Mouse (Mus musculus): Measurements from ENCODE around the gene Lmx1b. TPM values are rescaled to one million over a fixed set of nuclear protein-coding genes. Genes with fewer than 3 reads are reported as not detected.

Lmx1b gene
- polyA plus RNA-seq, 1 experiment from 2014 or later = not detected

DNA sequence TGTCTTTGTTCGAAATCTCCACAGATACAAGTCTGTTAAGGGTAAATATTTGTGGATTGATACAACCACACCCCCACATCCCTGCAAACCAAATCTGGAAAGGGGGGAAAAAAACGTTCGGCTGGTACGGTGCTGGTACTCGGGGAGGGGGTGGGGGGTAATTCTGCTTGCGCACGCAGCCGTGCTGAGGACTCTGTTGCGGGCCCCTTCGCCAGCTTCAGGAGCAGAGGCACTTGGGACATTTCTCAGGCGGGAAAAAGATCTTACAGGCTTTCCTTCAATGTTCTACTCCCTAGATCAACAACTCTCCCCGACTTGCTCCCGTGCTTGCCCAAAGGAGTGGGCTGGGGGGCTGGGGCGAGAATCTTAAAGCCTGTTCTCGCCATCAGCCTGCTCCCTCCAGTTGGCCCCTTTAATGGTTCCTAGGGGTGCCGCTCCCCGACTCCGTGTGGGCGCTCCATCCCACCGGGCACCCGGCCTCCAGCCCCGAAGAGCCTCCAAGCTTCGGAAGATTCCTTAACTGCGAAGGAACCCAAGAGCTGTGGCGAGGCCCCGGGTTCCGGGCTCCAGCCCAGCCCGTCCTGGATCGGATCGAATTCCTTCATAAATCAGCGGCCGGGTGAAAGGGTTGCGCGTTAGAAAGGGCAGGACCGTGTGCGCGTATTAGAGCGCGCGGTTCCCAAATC is 9.1 kb downstream of the Lmx1b start:
- WGBS = 2% methylated on average over 40 of the region's 40 CpGs
- H3K9ac ChIP-seq (replicated peaks; ENCODE audit: low read depth) = no peak overlapping the region
- no peak overlapping the region for H3K4me2 ChIP-seq (replicated peaks; ENCODE audit: low read depth, low read length)
- TF ChIP-seq CTCF (IDR thresholded peaks at IDR 0.05) (no peak), EP300 (IDR thresholded peaks at IDR 0.05) (no peak)
- no peaks in the 10 kb centered on the region for H3K36me3 ChIP-seq (ENCODE audit: insufficient read depth, low read length)
- peaks cover 91% of the 10 kb centered on the region for H3K27me3 ChIP-seq (replicated peaks; ENCODE audit: insufficient read depth, low read length)
- H3K9me3 ChIP-seq (ENCODE audit: low read length) = no peaks in the 10 kb centered on the region
- no peak overlapping the region for H3K4me3 ChIP-seq (ENCODE audit: low read depth, low read length)
- no peaks in the 10 kb centered on the region for H3K4me1 ChIP-seq (ENCODE audit: insufficient read depth, low read depth, low read length)
- ATAC-seq (no peak), DNase-seq (ENCODE audit: low spot score) (no peak)
- H3K27ac ChIP-seq (ENCODE audit: low read length) = no peak overlapping the region

DNA sequence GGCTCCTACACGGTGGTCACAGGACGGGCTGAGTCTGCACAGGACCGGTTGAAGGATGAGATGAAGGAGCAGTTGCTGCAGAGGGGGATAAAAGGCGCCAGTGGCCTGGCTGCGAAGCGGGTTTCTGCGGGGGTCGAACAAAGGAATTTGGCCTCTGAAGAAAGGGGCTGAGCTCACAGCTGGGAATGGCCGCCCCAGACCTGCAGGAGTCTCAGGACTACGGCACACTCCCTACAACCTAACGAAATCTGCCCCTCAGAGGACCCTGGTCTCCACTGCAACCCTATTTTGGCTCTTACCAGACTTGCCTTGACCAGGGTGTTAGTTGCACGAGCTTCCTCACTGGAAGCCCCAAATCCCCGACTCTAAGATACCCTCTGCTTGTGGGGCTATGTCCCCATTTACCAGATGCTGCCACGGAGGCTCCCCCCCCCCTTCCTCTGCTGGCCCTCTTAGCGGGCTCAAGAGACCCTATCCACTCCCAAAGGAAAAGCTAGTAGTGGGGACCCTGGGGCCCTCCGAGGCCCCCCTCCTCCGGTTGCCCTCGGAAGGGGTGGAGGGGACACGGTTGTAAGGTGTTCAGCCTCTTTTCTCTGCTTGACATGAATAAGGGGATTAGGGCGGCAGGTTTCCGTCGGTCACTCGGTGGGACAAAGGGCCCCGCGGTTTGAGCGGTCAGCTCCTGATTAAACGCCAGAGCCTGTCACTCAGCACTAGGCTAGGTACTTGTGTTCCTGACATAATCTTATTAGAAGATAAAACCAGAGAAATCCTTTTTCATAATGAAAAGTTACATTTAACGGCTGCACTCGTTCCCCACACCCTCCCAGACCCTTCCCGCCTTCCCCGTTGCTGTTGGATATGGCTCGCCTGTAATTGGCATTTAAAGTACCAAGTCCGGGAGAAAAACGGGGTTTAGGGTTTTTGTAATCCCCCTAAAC is 10.0 kb downstream of the Lmx1b start:
- no peak overlapping the region for H3K27ac ChIP-seq (ENCODE audit: low read length)
- no peak for DNase-seq (ENCODE audit: low spot score)
- H3K36me3 ChIP-seq (ENCODE audit: insufficient read depth, low read length) = no peaks in the 10 kb centered on the region
- TF ChIP-seq EP300 (IDR thresholded peaks at IDR 0.05) (no peak), CTCF (IDR thresholded peaks at IDR 0.05) (no peak)
- no peak overlapping the region for H3K4me3 ChIP-seq (ENCODE audit: low read depth, low read length)
- ATAC-seq = no peak
- H3K9me3 ChIP-seq (ENCODE audit: low read length) = no peaks in the 10 kb centered on the region
- 2% methylated on average over 34 of the region's 34 CpGs for WGBS
- no peaks in the 10 kb centered on the region for H3K4me1 ChIP-seq (ENCODE audit: insufficient read depth, low read depth, low read length)
- no peak overlapping the region for H3K9ac ChIP-seq (replicated peaks; ENCODE audit: low read depth)
- H3K4me2 ChIP-seq (replicated peaks; ENCODE audit: low read depth, low read length) = no peak overlapping the region
- peaks cover 90% of the 10 kb centered on the region for H3K27me3 ChIP-seq (replicated peaks; ENCODE audit: insufficient read depth, low read length)

- Histone ChIP-seq H3K9ac (replicated peaks; ENCODE audit: low read depth) (no peak overlapping the region), H3K36me3 (ENCODE audit: insufficient read depth, low read length) (no peaks in the 10 kb centered on the region), H3K4me1 (ENCODE audit: insufficient read depth, low read depth, low read length) (no peaks in the 10 kb centered on the region), H3K9me3 (ENCODE audit: low read length) (no peaks in the 10 kb centered on the region), H3K4me2 (replicated peaks; ENCODE audit: low read depth, low read length) (no peak overlapping the region), H3K27ac (ENCODE audit: low read length) (no peak overlapping the region), H3K4me3 (ENCODE audit: low read depth, low read length) (no peak overlapping the region), H3K27me3 (replicated peaks; ENCODE audit: insufficient read depth, low read length) (peaks cover 83% of the 10 kb centered on the region)
- DNase-seq (ENCODE audit: low spot score) = no peak
- no peak for ATAC-seq
- no peak for TF ChIP-seq CTCF (IDR thresholded peaks at IDR 0.05)
- no peak for TF ChIP-seq EP300 (IDR thresholded peaks at IDR 0.05)
- WGBS = 13% methylated on average over 6 of the region's 6 CpGs
Measured at GRCm38 (mm10) chr2:33629641-33630040, 10.7 kb downstream of the Lmx1b start.

- H3K9me3 ChIP-seq (ENCODE audit: low read length) = no peaks in the 10 kb centered on the region
- no peak overlapping the region for H3K4me2 ChIP-seq (replicated peaks; ENCODE audit: low read depth, low read length)
- no peak overlapping the region for H3K9ac ChIP-seq (replicated peaks; ENCODE audit: low read depth)
- no peak overlapping the region for H3K27ac ChIP-seq (ENCODE audit: low read length)
- no peaks in the 10 kb centered on the region for H3K4me1 ChIP-seq (ENCODE audit: insufficient read depth, low read depth, low read length)
- H3K27me3 ChIP-seq (replicated peaks; ENCODE audit: insufficient read depth, low read length) = peaks cover 76% of the 10 kb centered on the region
- no peak for TF ChIP-seq EP300 (IDR thresholded peaks at IDR 0.05)
- no peak for TF ChIP-seq CTCF (IDR thresholded peaks at IDR 0.05)
- ATAC-seq (no peak), DNase-seq (ENCODE audit: low spot score) (no peak)
- 5% methylated on average over 16 of the region's 16 CpGs for WGBS
- H3K36me3 ChIP-seq (ENCODE audit: insufficient read depth, low read length) = no peaks in the 10 kb centered on the region
- no peak overlapping the region for H3K4me3 ChIP-seq (ENCODE audit: low read depth, low read length)
Measured at GRCm38 (mm10) chr2:33628791-33629190, 11.5 kb downstream of the Lmx1b start.

GRCm38 (mm10) chr2:33627058-33627375 is 13.3 kb downstream of the Lmx1b start:
- H3K4me2 ChIP-seq (replicated peaks; ENCODE audit: low read depth, low read length) = no peak overlapping the region
- ATAC-seq (no peak), DNase-seq (ENCODE audit: low spot score) (no peak)
- H3K36me3 ChIP-seq (ENCODE audit: insufficient read depth, low read length) = no peaks in the 10 kb centered on the region
- no peaks in the 10 kb centered on the region for H3K4me1 ChIP-seq (ENCODE audit: insufficient read depth, low read depth, low read length)
- no peak overlapping the region for H3K9ac ChIP-seq (replicated peaks; ENCODE audit: low read depth)
- no peak for TF ChIP-seq CTCF (IDR thresholded peaks at IDR 0.05)
- TF ChIP-seq EP300 (IDR thresholded peaks at IDR 0.05) = no peak
- H3K4me3 ChIP-seq (ENCODE audit: low read depth, low read length) = no peak overlapping the region
- H3K9me3 ChIP-seq (ENCODE audit: low read length) = no peaks in the 10 kb centered on the region
- 24% methylated on average over 10 of the region's 10 CpGs for WGBS
- H3K27me3 ChIP-seq (replicated peaks; ENCODE audit: insufficient read depth, low read length) = peaks cover 58% of the 10 kb centered on the region
- H3K27ac ChIP-seq (ENCODE audit: low read length) = no peak overlapping the region

DNA sequence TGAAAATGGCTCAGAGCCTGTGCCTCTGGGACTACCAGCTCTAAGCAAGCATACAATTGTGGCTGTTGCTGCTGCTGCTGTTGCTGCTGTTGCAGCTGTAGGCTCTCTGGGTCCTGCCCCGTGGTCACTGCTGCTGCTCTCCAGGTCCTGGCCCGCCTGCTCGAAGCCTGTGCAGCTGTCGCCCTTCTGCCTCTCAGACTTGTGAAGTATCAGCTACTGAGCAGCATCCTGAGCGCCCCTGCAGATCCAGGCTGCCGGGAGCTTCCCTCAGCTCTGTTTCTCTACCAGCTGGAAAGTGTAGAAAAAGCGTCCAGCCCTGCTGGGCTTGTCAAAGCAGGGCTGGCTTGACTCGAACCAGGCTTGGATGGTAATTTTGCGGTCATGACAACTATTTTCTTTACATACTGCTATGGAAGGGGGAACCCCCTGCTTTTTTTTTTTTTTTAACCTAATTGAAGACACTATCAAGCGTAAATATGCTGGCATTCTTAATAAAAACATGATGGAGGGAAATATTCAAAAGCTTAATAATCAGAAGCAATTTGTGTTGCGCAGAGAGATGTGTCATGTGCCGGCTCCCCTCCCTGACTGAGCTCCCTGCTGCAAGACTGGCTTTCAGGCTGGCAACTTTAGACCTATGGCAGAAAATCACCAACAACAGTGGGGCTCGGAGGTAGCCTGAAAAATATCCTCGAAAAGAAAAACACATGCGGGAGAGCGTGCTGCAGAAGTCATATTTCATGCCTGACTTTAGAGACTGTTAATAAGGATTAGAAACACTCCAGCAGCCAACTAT is 13.9 kb downstream of the Lmx1b start:
- ATAC-seq (no peak), DNase-seq (ENCODE audit: low spot score) (no peak)
- no peak overlapping the region for H3K9ac ChIP-seq (replicated peaks; ENCODE audit: low read depth)
- H3K4me3 ChIP-seq (ENCODE audit: low read depth, low read length) = no peak overlapping the region
- no peaks in the 10 kb centered on the region for H3K9me3 ChIP-seq (ENCODE audit: low read length)
- TF ChIP-seq CTCF (IDR thresholded peaks at IDR 0.05) (no peak), EP300 (IDR thresholded peaks at IDR 0.05) (no peak)
- no peaks in the 10 kb centered on the region for H3K4me1 ChIP-seq (ENCODE audit: insufficient read depth, low read depth, low read length)
- no peaks in the 10 kb centered on the region for H3K36me3 ChIP-seq (ENCODE audit: insufficient read depth, low read length)
- WGBS = 27% methylated on average over 16 of the region's 16 CpGs
- no peak overlapping the region for H3K27ac ChIP-seq (ENCODE audit: low read length)
- peaks cover 53% of the 10 kb centered on the region for H3K27me3 ChIP-seq (replicated peaks; ENCODE audit: insufficient read depth, low read length)
- H3K4me2 ChIP-seq (replicated peaks; ENCODE audit: low read depth, low read length) = no peak overlapping the region
